Mouse (Mus musculus) CD4-positive, CD25-positive, alpha-beta regulatory T cell, adult 2 months (primary cell): ENCODE measurements around the gene Clic5.

Experiments used
- DNase-seq: peaks from one replicate; pipeline ENCODE4 v3.0.0-alpha.2; 2012; ENCODE audit warnings: low read depth, low spot score

Gene Clic5

DNA sequence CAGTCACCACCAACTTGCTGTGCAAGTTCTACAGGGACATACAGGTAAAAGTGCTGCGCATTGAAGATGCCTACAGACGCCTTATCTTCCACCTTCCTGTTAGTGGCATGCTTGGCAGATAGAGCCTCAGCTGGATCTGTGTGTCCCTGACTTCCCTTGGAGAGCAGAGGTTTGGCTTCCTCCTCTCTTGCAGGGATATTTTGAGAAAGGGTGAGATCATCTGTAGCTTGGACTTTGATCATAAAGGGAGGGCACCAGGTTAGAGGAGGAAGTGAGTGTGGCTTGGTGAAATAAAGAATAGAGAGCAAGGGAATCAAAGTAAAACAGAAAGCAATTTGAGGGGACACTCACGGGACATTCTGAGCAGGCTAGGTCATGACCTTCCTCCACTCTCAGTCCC, 4.6 kb downstream of the Clic5 start:
- no peak for DNase-seq

DNA sequence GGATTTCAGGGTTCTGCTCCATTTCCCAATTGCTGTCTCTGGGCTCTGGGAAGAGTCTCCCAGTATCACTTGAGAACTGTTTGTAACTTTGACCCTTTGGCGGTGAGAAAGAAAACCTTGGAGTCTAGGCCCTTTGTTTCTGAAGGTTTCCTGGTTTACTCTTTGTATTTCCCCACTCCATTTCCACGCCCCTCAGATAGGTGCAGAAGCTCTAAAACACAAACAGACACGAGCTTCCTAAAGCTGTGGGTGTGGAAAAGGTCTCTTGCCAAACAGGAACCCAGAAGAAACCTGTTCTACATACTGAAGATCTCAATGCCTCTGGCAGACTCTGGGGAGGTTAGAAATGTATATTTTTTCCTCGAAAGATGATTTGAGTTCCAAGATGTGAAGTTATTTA, 10.8 kb downstream of the Clic5 start:
- DNase-seq, result no peak

DNA sequence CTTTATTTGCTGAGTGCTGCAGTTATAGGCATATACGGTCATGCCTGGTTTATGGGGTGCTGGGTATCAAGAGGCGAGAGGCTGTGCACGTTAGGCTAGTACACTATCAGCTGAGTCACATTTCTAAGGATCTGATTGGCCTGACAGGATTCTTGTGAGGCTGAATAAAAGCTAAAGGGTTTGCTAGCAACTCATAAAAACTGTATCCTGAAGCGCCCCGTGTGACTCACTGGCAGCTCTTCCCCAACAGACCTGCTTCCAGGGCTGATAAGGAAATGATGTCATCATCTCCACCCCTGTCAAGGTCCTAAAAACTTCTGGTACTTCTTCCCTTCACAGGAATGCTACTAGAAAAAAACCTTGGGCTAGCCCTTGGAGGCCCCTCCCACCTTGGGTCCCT, 14.6 kb downstream of the Clic5 start:
- DNase-seq, result no peak

DNA sequence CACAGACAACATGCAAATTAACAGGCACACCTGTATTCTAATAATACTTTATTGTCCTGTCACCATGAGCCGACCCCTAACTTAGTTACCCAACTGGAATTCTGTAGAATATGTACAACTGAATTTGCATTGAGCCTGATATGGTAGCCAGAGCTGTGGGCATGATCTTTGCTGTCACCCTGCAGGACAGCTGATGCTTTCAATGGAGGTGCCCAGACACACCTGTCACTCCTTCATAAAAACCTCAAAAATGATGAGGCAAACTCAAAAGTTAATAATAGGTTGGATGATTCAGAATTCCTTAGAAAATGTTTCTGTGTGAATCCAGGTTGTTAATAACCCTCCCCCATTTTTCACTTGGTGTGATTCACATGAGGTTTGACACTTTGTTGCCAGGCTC, 16.4 kb downstream of the Clic5 start:
- DNase-seq, result no peak

DNA sequence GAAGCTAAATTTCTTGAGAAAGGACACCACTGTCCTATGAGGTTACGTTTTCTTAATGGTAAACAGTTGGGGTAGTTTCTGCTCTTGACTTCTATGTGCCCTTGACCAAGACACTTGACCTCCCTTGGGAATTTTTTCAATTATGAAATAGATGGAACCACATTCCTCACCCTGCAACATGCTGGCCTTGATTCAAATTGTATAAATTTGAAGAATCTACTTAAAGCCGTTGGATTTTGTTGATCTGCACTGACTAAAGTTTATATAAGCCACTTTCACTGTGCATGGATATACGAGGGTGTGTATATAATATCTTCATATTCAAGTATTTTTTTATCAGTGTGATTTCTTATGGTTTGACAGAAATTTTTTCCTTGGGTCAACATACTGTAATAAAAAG, 17.2 kb downstream of the Clic5 start:
- DNase-seq, result no peak

DNA sequence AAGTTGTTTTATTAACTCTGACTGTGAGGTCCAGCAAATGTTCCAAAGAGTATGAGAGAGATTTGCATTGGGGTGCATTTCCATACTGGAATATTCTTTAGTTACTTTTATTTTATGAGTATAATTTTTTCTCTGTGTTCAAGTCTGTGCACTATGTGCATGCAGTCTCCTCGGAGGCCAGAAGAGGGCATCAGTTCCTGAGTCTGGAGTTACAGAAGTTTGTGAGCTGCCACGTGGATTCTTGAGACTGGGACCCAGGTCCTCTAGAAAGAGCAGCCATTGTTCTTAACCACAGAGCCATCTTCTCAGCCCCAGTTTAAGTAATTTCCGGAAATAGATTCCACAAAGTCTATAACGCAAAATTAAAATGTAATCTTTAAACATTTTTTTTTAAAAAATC, 20.5 kb downstream of the Clic5 start:
- DNase-seq, result no peak

DNA sequence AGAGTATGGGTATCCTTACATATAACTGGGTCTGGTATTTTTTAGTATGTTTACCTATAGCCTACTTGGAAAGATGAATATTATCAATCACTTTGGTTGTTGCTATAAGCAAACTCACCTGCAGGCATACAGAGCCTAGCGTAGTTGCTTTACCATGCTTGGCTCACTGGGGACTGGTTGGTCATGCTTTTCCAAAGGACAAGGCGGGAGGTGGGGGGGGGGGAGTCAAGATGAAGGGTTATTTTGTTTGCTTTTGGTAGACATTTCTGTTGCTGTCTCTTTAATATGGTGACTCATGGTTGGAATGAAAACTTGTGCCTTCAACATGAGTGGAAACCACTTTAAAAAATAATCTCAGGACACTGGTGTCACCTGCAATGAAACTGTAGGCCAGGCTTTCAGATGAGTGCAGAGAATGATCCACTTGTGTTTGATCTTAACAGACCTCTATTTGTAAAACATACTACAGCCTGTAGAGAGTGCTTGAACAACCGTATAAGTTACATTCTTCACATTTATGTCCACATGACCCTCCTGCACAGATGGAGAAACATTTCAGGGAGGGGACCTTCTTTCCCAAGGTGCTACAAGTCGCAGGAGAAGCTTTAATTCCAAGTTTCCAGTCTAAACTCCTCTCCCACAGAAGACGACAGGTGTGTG, 24.7 kb downstream of the Clic5 start:
- no peak for DNase-seq

DNA sequence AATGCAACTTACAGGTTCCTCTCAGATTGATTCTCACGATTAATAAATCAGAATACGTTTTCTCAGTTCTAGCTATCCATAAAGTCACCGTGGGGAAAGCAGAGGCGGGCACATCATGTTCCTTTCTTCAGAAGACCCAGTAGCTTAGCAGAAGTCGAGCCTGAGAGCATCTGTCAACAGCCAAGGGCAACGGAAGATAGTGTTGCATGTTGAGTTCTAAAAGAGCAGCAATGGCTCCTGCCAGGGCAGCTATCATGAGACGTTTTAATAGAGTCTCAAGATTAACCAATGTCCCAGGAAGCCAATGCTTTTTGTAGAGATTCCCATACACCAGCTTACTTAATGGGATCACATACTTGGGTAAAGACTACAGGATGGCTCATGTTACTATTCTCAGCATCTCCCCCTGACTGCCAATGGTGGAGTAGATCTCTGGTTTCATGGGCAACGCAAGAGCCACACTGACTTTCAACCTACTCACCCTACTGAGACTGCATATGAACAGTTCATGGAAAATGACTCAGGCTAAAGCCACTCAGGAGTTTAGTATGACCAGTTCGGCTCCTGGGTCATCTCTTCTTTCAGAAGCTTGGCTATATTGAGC, 26.9 kb downstream of the Clic5 start:
- DNase-seq, result no peak

DNA sequence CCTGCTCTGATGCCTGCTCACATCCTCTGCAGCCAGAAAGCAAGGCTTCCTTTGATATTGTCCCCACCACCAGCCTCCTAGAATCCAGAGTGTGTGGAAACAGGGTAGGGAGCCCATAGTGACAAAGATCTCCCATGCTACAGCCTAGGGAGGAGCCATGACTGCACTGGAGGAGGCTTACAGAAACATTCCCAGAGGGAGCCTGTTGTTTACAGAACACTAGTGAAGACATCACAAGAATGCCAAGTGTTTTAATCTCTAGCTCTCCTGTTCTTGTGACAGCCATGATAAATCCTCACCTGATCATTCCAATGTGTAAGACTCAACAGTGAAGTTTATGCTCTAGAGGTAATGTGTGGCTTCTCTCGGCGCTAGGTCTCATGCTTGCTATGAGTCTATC, 28.8 kb downstream of the Clic5 start:
- no peak for DNase-seq

DNA sequence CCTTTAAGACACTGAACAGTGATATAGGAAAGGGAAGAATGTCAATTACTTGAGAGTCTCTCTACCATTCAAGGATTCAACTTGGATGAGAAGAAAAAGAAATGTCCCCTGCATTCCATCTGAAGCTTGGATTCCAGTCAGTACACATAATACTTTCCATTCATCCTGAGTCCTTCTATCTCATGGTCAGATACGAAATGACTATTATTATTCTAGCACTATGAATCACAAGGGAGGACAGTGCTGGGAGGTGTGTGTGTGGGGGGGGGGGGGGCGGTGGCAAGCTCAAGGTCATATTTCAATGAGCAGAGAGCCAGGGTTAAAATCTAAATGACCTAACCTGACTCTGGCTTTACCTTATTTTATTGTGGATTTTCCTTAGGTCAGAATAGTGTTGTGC, 31.6 kb downstream of the Clic5 start:
- no peak for DNase-seq

DNA sequence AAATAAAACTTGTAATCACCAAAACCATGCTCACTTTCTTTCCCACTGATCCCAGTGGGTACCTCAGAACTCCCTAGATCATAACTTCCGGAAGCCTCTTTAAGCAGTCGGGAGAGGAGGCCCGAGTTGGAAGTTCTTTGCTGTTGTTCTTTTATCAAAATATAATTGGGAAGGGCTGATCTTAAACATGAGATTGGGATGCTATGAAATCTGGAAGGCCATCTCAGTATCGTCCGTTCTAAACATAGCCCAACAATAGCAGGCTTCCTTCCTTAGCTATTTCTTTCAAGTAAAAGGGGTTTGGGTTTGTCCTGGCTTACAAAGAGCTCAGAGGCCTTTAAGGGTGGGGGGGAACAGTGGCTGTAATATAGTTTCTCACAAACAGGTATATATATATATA, 40.0 kb downstream of the Clic5 start:
- no peak for DNase-seq

DNA sequence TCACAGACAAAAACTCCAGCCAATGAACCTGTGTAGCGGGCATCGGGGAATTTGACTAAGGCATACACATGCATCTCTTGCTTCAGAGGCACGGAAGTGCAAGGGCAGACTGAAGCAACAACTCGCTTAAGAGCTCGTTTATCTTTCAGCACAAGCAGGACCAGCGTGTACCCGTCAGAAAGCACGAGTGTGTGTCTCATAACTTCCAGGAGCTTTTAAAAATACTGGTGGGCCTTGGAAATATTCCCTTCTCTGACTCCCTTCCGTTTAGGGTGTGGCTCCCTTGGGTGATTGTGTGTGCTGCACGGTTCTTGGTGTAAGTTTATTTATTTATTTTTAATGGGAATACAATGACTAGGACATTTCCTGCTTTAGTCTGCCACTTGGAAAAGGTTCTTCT, 41.7 kb downstream of the Clic5 start:
- no peak for DNase-seq

DNA sequence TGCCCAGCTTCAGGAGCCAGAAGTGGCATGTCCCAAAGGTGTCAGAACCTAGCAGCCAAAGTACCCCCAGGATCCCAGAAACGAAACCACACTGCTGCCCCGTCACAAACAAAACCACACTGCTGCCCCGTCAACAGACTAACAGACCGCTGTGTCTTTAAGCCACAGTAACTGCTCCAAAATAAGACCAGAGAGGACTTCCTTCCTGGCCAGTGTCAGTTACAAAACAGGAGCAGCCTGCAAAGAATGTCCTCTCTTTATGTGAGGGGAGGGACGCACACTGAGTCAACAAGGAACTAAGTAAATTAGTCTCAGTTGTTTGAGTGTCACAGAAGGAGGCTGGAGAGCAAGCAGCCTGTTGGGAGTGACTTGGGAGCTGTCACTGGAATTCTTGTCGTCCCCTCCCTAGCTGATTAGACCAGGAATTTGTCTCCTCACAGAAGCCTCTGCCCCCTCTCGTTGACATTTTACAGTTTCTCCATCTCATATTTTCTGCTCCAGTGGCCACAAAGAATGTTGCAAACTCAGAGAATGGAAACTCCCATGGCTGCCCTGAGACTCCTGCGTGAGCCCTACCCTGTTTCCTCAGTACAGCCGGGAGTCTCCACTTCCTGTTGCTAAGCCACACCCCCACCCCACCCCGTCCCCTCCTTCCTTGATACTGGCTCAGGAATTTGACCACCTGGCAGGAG, 50.8 kb downstream of the Clic5 start:
- no peak for DNase-seq

DNA sequence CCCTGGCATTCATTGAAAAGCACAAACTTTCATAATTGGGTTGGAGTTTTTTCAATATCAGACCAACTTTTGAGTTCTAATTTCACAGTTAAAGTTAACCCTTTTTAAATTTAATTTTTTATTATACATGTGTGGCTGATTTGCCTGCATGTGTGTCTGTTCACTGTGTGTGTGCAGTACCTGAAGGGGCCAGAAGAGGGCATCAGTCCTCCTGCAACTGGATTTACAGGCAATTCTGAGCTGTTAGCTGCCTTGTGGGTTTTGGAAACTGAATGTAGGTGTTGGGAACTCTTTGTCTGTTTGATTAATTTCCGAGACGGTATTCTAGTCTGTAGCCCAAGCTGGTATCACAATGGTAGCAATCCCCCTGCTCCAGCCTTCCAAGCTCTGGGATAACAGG, 52.4 kb downstream of the Clic5 start:
- DNase-seq, result peak; percentile 11

DNA sequence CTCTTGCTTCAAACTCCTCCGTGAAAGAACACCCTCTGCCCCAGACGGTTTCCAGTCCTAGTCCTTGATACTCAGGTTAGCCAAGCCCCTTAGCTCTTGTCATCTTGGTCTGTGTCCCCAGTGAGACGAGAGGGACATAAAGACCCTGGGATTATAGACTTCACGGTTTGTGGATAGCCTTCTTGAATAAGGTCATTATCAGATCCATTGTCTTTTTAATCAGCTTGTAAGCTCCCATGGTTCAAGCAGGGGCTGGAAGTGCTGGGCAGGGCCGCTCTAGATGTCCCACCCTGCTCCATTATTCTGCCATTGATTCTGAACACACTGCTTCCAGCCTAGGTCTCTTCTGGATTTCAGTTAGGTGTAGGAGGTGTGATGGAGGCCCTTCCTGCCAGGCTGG, 55.7 kb downstream of the Clic5 start:
- no peak for DNase-seq

DNA sequence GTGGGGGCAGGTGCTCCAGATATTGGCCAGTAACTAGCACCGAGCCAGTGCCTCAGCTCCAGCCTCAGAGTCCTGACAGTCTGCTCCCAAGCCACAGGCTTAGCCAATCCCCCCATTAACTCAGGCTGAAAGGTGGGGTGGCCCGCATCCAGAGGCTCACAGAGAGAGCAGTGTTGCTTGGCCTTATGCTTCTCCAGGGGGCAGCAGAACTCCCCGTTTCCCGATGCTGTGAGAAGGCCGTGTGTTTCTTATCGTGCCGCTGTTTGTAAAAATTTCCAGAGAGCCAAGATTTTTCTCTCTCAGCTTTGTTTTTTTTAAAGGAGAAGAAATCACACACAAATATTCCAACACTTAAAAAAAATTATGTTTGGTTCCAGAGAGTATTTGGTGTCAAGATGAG, 56.2 kb downstream of the Clic5 start:
- no peak for DNase-seq

DNA sequence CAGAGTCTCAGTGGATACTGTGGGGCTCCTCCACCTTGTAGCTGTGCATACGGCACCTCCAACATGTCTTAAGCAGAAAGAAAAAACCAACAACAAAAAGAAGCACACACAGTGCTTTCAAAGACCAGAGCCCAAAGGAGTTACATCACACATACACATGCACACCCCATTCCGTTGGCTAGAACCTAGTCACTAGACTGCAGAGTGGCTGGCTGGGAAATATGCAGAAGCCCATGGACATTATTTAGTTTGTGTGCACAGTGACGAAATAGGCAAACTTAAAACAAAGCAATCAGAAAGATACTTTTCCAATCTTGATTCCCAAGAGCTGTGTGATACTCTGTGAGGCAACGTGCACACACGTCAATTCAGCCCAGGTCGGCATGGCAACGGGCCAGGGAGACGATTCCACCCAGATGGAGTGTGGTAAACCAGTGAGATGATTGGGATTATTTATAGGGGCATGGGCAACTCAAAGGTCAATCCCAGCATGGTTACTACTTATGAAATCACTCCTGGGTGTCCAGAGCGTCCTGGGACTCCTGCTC, 57.8 kb downstream of the Clic5 start:
- DNase-seq, result no peak

DNA sequence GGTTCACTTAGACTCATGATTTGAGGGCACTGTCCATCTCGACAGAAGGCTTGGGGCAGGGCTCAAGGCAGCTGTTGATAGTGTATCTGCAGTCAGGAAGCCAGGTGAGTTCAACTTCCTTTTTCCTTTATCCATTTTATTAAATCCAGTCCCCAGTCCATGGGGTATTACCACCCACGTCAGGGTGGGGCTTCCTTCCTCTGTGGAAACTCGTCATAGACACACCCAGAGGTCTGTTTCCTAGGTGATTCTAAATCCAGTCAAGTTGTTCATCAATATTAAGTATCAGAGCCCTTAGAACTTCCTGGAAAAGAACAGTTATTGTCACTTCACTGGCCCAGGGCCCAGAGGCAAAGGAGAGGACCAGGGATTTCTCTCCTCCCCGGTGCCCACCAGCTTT, 61.2 kb downstream of the Clic5 start:
- no peak for DNase-seq

DNA sequence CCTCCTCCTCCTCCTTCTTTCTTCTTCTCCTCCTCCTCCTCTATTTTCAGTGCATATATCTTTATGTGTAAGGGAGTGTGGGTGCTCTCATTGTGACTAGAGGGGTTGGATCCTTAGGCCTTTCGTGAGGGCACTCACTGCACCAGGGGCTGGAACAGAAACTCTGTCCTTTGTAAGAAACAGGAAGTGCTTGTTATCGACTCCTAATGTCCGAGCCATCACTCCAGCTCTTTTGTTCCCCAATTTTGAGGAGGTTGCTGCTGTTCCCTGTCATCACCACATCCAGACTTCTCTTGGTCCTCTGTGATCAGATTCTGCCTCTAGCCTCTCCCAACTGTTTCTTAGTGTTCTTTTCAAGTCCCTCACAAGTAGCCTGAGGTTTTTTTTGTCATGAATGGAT, 64.3 kb downstream of the Clic5 start:
- no peak for DNase-seq

DNA sequence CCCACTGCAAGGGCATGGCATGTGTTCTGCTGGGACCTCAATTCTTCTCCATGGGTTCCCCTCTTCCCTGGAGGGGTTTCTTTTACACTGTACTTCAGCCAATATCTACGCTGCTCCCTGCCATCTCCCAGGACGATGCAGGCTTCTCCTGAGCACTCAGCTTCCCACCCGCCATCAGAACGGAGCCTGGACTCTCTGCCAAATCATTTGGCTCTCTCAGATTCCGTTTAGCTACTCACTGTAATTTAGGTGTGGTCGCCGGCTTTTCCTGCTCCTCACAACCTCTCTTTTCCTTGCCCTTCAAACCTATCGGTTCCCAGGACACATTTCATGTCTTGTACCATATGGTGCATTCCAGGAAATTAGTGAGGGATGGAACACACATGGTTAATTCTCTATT, 66.3 kb downstream of the Clic5 start:
- no peak for DNase-seq

DNA sequence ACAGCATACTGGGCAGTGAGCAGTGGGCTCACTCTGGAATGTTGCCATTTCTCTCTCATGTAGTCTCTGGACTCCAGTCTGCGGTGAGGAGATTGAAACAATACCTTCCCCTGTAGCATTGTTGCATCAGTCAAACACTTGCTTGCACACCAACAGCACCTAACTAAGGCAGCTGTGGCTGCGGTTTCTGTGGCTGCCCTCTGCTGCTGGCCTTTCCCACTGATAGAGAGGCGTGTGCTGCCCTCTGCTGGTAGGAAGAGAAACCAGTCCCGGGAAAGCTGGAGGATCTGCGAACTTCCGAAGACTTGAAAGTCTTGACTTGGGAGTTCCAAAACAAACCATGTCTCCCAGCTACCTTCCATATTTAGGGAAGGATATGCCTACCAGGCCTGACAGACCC, 68.2 kb downstream of the Clic5 start:
- peak; percentile 81 for DNase-seq

DNA sequence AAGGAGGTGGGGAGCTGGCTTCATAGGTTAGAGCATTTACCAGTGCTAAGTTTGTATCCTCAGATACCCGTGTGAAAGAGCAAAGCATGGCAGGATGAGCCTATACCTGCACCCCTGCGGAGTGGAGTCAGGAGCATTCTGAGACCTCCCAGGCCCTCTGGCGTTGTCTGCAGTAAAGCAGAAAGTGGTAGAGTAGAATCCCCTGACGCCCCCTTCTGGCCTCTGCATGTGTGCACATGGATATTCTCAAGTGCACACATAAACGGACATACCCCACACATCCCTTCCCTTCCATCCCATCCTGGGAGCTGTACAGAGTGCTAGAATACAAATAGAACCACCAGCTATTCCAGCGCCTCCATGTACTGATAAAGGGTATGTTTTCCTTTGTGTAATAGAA, 70.9 kb downstream of the Clic5 start:
- no peak for DNase-seq

DNA sequence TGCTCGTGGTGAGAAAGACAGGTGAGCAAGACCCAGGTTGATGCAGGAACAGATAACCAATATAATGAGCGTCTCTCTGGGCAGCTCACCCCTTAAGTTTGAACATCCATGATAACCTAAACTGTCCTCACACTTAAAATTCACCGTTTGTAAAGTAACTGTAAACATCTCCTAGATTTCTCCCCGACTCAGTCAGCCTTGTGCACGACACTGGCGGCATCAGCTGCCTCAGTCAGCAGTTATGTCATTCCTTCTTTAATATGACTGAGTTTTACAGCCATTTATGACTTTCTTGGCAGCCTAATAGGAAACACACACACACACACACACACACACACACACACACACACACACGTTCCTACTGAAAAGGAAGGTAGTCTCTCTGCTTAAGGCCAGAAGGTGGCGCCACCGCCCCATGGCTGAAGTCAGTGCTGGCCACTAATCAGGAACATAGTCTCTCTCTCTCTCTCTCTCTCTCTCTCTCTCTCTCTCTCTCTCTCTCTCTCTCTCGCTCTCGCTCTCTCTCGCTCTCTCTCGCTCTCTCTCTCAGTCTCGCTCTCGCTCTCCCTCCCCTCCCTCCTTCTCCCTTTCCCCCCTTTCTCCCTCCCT, 73.3 kb downstream of the Clic5 start:
- DNase-seq, result peak; percentile 84
